Mouse (Mus musculus) T-helper 17 cell (primary cell): ENCODE data around the gene Ptprm.

Experiments
- in situ Hi-C, 2 experiments: fragments of 300-600 bp; cut with MboI, MseI; formaldehyde crosslinking; loops; 1 replicate in 1 of 2; 2 replicates in 1 of 2; pipeline ENCODE4 v1.15.1; 2025; ENCODE audit warnings: high pct_unique_total_duplicates in 2 of 2

Gene Ptprm

GRCm38 (mm10) chr17:67354451-67355011 lies at the start of gene Ptprm:
Gene Ptprm (minus strand): TSS chr17:67354457.
- in situ Hi-C loops = loop anchor here in 1 of 2 experiments (10.0 kb wide), 1 partner anchor 230 kb away; no protein-coding TSS in a partner anchor

- in situ Hi-C loops = no loop called here
Measured at GRCm38 (mm10) chr17:67396205-67396604, 41.9 kb upstream of the Ptprm start.

- in situ Hi-C loops = no loop called here
Measured at GRCm38 (mm10) chr17:67390851-67391250, 36.6 kb upstream of the Ptprm start.

- in situ Hi-C loops = no loop called here
Measured at GRCm38 (mm10) chr17:67388171-67388570, 33.9 kb upstream of the Ptprm start.

GRCm38 (mm10) chr17:67385286-67385685 lies 31.0 kb upstream of the Ptprm start:
- in situ Hi-C loops = no loop called here

- in situ Hi-C loops = no loop called here
Measured at GRCm38 (mm10) chr17:67383635-67384034, 29.4 kb upstream of the Ptprm start.

- in situ Hi-C loops = no loop called here
Measured at GRCm38 (mm10) chr17:67381618-67382017, 27.4 kb upstream of the Ptprm start.

- in situ Hi-C loops = no loop called here
Measured at GRCm38 (mm10) chr17:67367866-67368265, 13.6 kb upstream of the Ptprm start.

GRCm38 (mm10) chr17:67364491-67364890 lies 10.2 kb upstream of the Ptprm start:
- in situ Hi-C loops = no loop called here

GRCm38 (mm10) chr17:67363377-67364070 lies 9.3 kb upstream of the Ptprm start:
- in situ Hi-C loops = no loop called here

- in situ Hi-C loops = no loop called here
Measured at GRCm38 (mm10) chr17:67362131-67362530, 7.9 kb upstream of the Ptprm start.

GRCm38 (mm10) chr17:67360606-67361005 lies 6.3 kb upstream of the Ptprm start:
- in situ Hi-C loops = no loop called here

GRCm38 (mm10) chr17:67359578-67359977 lies 5.3 kb upstream of the Ptprm start:
- in situ Hi-C loops = loop anchor here in 1 of 2 experiments (10.0 kb wide), 1 partner anchor 225 kb away; no protein-coding TSS in a partner anchor

GRCm38 (mm10) chr17:67358541-67358940 lies 4.3 kb upstream of the Ptprm start:
- in situ Hi-C loops = loop anchor here in 1 of 2 experiments (10.0 kb wide), 1 partner anchor 226 kb away; no protein-coding TSS in a partner anchor

- in situ Hi-C loops = loop anchor here in 1 of 2 experiments (10.0 kb wide), 1 partner anchor 228 kb away; no protein-coding TSS in a partner anchor
Measured at GRCm38 (mm10) chr17:67357191-67357590, 2.9 kb upstream of the Ptprm start.

GRCm38 (mm10) chr17:67355251-67355650 lies 994 bp upstream of the Ptprm start:
- in situ Hi-C loops = loop anchor here in 1 of 2 experiments (10.0 kb wide), 1 partner anchor 230 kb away; no protein-coding TSS in a partner anchor

- in situ Hi-C loops = loop anchor here in 1 of 2 experiments (10.0 kb wide), 1 partner anchor 231 kb away; no protein-coding TSS in a partner anchor
Measured at GRCm38 (mm10) chr17:67353796-67354450, 334 bp downstream of the Ptprm start.

- in situ Hi-C loops = loop anchor here in 1 of 2 experiments (10.0 kb wide), 1 partner anchor 232 kb away; no protein-coding TSS in a partner anchor
Measured at GRCm38 (mm10) chr17:67352956-67353795, 1.1 kb downstream of the Ptprm start.

- in situ Hi-C loops = loop anchor here in 1 of 2 experiments (10.0 kb wide), 1 partner anchor 233 kb away; no protein-coding TSS in a partner anchor
Measured at GRCm38 (mm10) chr17:67351423-67351822, 2.8 kb downstream of the Ptprm start.

GRCm38 (mm10) chr17:67350536-67350935 lies 3.7 kb downstream of the Ptprm start:
- in situ Hi-C loops = loop anchor here in 1 of 2 experiments (10.0 kb wide), 1 partner anchor 234 kb away; no protein-coding TSS in a partner anchor

GRCm38 (mm10) chr17:67349594-67349993 lies 4.7 kb downstream of the Ptprm start:
- in situ Hi-C loops = no loop called here
